Mouse (Mus musculus) liver, postnatal 0 days (tissue): ENCODE results near the gene Gm5105. TPM values are rescaled to one million over a fixed set of nuclear protein-coding genes. Genes with fewer than 3 reads are reported as not detected.

Source experiments
- ATAC-seq: fragments of 200-750 bp; cut with Nextera tagmentation; 2 replicates; pipeline ENCODE4 v1.8.0; 2017; ENCODE audit warnings: mild to moderate bottlenecking, moderate library complexity
- DNase-seq: peaks from one replicate; pipeline ENCODE4 v3.0.0-alpha.2; 2016
- H3K27ac ChIP-seq: fragments of 300-500 bp; sonication (generic); 2 replicates; pipeline ENCODE4 v1.5.1; 2014; ENCODE audit warnings: antibody characterized with exemption, moderate library complexity, mild to moderate bottlenecking, low read depth
- H3K27me3 ChIP-seq: fragments of 300-500 bp; sonication (generic); 2 replicates; pipeline ENCODE4 v1.6.1; 2014; ENCODE audit warnings: low read length, control low read depth, mixed read lengths; ENCODE audit not compliant: insufficient read depth
- H3K36me3 ChIP-seq: fragments of 300-500 bp; sonication (generic); replicated peaks from 2 replicates; pipeline ENCODE4 v1.6.1; 2014; ENCODE audit warnings: mild to moderate bottlenecking, control low read depth, low read length, moderate library complexity, mixed read lengths; ENCODE audit not compliant: insufficient read depth
- H3K4me1 ChIP-seq: fragments of 300-500 bp; sonication (generic); 2 replicates; pipeline ENCODE4 v1.6.1; 2014; ENCODE audit warnings: antibody characterized with exemption, mild to moderate bottlenecking, control low read depth; ENCODE audit not compliant: insufficient read depth
- H3K4me2 ChIP-seq: fragments of 300-500 bp; sonication (generic); 2 replicates; pipeline ENCODE4 v1.6.1; 2014; ENCODE audit warnings: low read depth, mild to moderate bottlenecking, low read length, moderate library complexity, mixed read lengths
- H3K4me3 ChIP-seq: fragments of 300-500 bp; sonication (generic); 2 replicates; pipeline ENCODE4 v1.5.1; 2014; ENCODE audit warnings: low read depth, low read length
- H3K9ac ChIP-seq: fragments of 300-500 bp; sonication (generic); replicated peaks from 2 replicates; pipeline ENCODE4 v1.6.1; 2014; ENCODE audit warnings: mild to moderate bottlenecking, moderate library complexity
- H3K9me3 ChIP-seq: fragments of 300-500 bp; sonication (generic); 2 replicates; pipeline ENCODE4 v1.6.1; 2016; ENCODE audit warnings: mild to moderate bottlenecking, control low read depth, low read length, mixed read lengths
- CTCF ChIP-seq: sonication (generic); IDR thresholded peaks from 2 replicates; pipeline ENCODE4 v1.5.1; 2016; ENCODE audit warnings: antibody characterized with exemption, low read depth
- EP300 ChIP-seq: IDR thresholded peaks from 2 replicates; pipeline ENCODE4 v1.6.1; 2016; ENCODE audit warnings: antibody characterized with exemption, low read depth, mild to moderate bottlenecking
- WGBS: fragments of 180-500 bp; shearing (Covaris S2); extraction: QIAGEN DNeasy Blood & Tissue Kit; methylation state at CpG from one replicate; pipeline ENCODE4 v1.1.7; 2014; ENCODE audit not compliant: insufficient replicate concordance; 5-methylcytosine and 5-hydroxymethylcytosine counted together
- polyA plus RNA-seq: library from polyadenylated mRNA; unstranded; fragments of >200 nt; fragmentation: Nextera tagmentation; extraction: Ambion mirVana; gene quantifications from 2 replicates; pipeline ENCODE4 v1.2.1, GENCODE M21; 2015

Gene Gm5105
- polyA plus RNA-seq, 1 experiment from 2014 or later = not detected

DNA sequence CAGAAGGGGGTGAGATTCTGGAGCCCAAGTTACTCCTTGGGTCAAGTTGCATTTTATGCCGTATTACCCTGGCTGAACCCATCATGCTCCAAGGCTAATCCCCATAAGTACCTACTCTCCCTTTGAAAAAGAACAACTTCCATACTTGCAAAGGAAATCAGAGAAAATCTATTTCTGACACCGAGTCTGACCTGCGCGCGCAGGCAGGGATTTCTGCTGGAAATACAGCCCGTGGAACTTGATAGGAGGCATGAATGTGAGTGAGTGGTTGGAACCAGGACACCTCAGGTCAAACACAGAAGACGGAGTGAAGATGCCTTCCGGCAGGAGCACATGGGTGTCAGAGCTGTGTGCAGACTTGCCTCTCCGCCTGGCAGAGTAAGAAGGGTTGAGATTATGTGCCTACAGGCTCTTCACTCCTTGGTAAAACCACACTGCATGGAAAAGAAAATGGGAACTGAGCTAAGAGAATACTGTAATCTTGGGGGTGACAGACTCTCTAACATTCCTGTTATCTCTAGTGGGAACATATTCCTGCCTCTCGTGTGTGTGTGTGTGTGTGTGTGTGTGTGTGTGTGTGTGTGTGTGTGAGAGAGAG is 4.4 kb upstream of the Gm5105 start:
- Histone ChIP-seq H3K27ac (no peak overlapping the region), H3K9me3 (no peaks in the 10 kb centered on the region), H3K9ac (no peak overlapping the region), H3K4me2 (no peak overlapping the region), H3K4me1 (no peaks in the 10 kb centered on the region), H3K4me3 (no peak overlapping the region), H3K36me3 (no peaks in the 10 kb centered on the region), H3K27me3 (no peaks in the 10 kb centered on the region)
- ATAC-seq (no peak), DNase-seq (no peak)
- WGBS = 77% methylated on average over 10 of the region's 10 CpGs
- no peak for TF ChIP-seq CTCF
- no peak for TF ChIP-seq EP300

DNA sequence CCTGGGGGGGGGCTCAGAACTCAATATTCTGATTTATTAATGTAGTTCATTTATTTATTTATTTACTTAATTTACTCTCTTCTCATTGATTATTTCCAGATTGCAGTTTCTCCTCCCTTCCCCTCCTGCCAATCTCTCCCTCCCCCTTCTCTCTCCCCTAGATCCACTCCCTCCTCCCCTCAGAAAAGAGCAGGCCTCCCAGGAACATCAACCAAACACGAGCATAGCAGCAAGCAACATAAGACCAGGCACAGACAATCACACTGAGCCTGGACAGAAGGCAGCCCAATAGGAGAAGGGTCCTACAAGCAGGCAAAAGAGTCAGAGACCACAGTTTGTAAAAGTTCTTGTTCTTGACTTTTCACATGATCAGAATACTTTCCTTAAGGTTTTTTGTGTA is 3.8 kb upstream of the Gm5105 start:
- Histone ChIP-seq H3K9me3 (no peaks in the 10 kb centered on the region), H3K4me3 (no peak overlapping the region), H3K36me3 (no peaks in the 10 kb centered on the region), H3K4me2 (no peak overlapping the region), H3K27ac (no peak overlapping the region), H3K9ac (no peak overlapping the region), H3K27me3 (no peaks in the 10 kb centered on the region), H3K4me1 (no peaks in the 10 kb centered on the region)
- DNase-seq = no peak
- whole genome bisulfite sequencing = 24% methylated on average over 1 of the region's 1 CpGs
- no peak for ATAC-seq
- TF ChIP-seq EP300 = no peak
- TF ChIP-seq CTCF = no peak

GRCm38 (mm10) chr3:138069756-138070511 is 2.7 kb upstream of the Gm5105 start:
- Histone ChIP-seq H3K9ac (no peak overlapping the region), H3K27ac (no peak overlapping the region), H3K4me2 (no peak overlapping the region), H3K27me3 (no peaks in the 10 kb centered on the region), H3K4me3 (no peak overlapping the region), H3K4me1 (no peaks in the 10 kb centered on the region), H3K36me3 (no peaks in the 10 kb centered on the region), H3K9me3 (no peaks in the 10 kb centered on the region)
- DNase-seq (no peak), ATAC-seq (no peak)
- TF ChIP-seq EP300 (no peak), CTCF (no peak)
- WGBS = 70% methylated on average over 18 of the region's 18 CpGs

GRCm38 (mm10) chr3:138068103-138068502 is 915 bp upstream of the Gm5105 start:
- no peaks in the 10 kb centered on the region for H3K9me3 ChIP-seq
- DNase-seq = no peak
- 80% methylated on average over 12 of the region's 12 CpGs for WGBS
- TF ChIP-seq CTCF (no peak), EP300 (no peak)
- no peak overlapping the region for H3K4me2 ChIP-seq
- no peak for ATAC-seq
- H3K4me1 ChIP-seq = no peaks in the 10 kb centered on the region
- no peak overlapping the region for H3K4me3 ChIP-seq
- no peaks in the 10 kb centered on the region for H3K36me3 ChIP-seq
- H3K27ac ChIP-seq = no peak overlapping the region
- no peaks in the 10 kb centered on the region for H3K27me3 ChIP-seq
- H3K9ac ChIP-seq = no peak overlapping the region

GRCm38 (mm10) chr3:138066348-138066856 is 786 bp downstream of the Gm5105 start:
- Histone ChIP-seq H3K36me3 (no peaks in the 10 kb centered on the region), H3K4me3 (no peak overlapping the region), H3K27ac (no peak overlapping the region), H3K27me3 (no peaks in the 10 kb centered on the region), H3K4me2 (no peak overlapping the region), H3K4me1 (no peaks in the 10 kb centered on the region), H3K9ac (no peak overlapping the region), H3K9me3 (no peaks in the 10 kb centered on the region)
- 83% methylated on average over 20 of the region's 20 CpGs for WGBS
- ATAC-seq (no peak), DNase-seq (no peak)
- TF ChIP-seq CTCF (no peak), EP300 (no peak)

DNA sequence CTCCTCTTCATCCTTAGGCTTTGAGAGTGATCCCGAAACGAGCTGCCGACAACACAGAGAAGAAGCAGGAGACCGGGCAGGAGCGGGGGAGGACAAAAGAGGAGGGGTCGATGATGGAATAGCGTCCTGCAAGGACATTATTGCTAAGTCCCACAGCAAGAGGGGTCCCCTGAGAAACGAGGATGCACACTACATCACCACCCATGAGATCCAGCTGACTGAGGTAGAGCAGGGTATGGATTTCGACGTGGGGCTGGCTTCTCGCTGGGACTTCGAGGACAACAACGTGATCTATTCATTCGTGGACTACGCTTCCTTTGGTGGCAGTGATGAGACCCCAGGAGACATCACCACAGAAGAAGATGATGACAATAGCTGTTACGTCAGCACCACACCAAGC is 1.3 kb downstream of the Gm5105 start:
- 84% methylated on average over 16 of the region's 16 CpGs for WGBS
- Histone ChIP-seq H3K4me1 (no peaks in the 10 kb centered on the region), H3K4me3 (no peak overlapping the region), H3K9ac (no peak overlapping the region), H3K9me3 (no peaks in the 10 kb centered on the region), H3K27ac (no peak overlapping the region), H3K27me3 (no peaks in the 10 kb centered on the region), H3K4me2 (no peak overlapping the region), H3K36me3 (no peaks in the 10 kb centered on the region)
- TF ChIP-seq CTCF = no peak
- no peak for TF ChIP-seq EP300
- DNase-seq (no peak), ATAC-seq (no peak)
